Mouse (Mus musculus): ENCODE results near the gene Rmi1.

DNA sequence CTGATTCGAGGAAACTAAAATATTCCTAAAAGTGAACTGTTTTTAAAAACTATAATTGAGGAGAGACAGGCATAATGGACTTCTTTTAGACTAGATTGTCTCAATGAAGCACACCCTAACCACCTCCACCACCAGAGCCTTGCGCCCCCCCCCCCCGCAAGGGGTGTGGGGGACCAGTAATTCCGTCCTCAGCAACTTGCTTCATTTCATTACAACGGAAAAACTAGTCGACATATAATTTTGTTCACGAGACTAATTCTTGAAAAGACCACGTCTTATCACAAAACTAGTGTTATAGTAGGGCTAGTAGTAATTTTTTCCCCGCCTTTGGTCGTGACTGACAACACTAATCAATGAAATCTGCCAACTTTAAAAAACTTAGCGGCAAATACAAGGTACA is 1.5 kb upstream of the Rmi1 start:
- TF ChIP-seq CTCF (IDR thresholded peaks at IDR 0.05; ENCODE audit: low read depth) = no peak
- no peak for TF ChIP-seq EP300 (IDR thresholded peaks at IDR 0.05; ENCODE audit: low read depth)
